Mouse (Mus musculus): ENCODE data around the gene Tex16.

Tex16 gene

DNA sequence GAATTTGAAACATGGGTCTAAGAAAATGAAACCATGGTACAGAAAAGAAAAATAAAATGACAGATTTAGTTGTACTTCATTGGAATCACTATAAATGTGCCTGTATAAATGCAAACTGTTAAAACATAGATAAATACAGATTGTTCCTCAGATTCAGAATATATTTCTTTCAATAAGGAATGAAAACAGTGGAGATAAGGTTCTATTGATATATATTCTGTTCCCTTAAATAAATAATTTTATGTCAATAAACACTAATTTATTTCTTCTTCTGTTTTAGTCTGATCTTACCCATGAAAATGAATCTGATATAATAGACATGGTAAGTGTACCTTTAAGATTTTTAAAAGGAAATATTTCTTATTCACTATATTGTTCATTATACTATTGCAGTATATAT, at the start of gene Tex16:
Tex16 (plus strand) TSS at position 301 of the 400 bp plus-strand sequence.
- no peak for DNase-seq

DNA sequence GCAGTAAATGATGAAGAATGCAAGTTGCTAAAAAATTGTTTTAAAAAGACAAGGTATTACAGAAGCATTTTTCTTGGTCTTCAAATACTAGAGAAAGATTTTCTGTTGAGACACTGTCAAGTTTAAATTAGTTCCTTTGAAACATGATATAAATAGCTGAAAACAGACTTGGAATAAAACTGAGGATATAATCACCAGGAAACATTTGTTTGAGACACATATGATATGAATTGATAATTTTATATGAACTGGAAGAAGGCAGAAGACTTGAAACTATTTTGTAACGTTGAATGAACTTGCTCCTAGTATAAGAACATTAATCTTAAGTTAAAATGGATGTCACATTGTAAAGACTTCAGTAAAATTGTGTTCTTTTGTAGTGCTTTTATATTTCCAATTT, 11.1 kb upstream of the Tex16 start:
- no peak for DNase-seq

All from lung, postnatal 4 days (tissue).